16 mouse cellular contexts compared by ENCODE assay signal in the genomic region with DNA sequence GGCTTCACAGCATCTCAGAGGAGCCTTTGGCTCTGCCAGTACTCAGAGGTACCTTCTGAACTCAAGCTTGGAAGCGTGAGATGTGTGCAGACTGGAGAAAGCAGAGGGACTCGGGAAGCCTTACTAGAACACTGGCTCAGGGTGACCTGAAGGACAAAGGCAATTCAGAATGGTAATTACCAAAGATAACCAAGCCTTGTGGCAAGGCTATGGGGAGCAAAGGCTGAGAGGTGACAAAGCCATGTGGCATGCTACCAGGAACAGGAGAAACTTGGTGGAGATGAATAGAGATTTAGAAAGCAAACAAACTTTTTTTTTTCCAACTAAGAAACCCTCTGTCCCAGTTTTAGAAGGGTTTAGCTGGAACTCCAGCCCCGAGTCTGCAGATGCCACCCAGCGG. TPM values are rescaled to one million over a fixed set of nuclear protein-coding genes. Genes with fewer than 3 reads are reported as not detected.
DNase-seq lines count a peak whose midpoint lies in the region; ATAC-seq and TF ChIP-seq lines count a peak whose summit lies in the region.
"Had no signal": no experiment of that assay in that cellular context is flagged by ENCODE, and none has a peak within 500 bp of the region (broad histone marks: within the 10 kb centered on the region; RNA-seq: fewer than 3 reads in every experiment).

No protein-coding gene starts in this region.

- no peak for TF ChIP-seq EP300 in lung, postnatal 0 days (IDR thresholded peaks at IDR 0.05)

- H3K27ac ChIP-seq in heart, embryonic 10.5 days, result peak overlapping the region; percentile 62; the same call in 1 of the 2 replicates
- no peak overlapping the region for H3K27ac ChIP-seq in heart, embryonic 12.5 days (ENCODE audit: poor library complexity, severe bottlenecking)
- 0 out of 2 replicates have a peak overlapping the region, but pooled peaks have one; percentile 32 for H3K27ac ChIP-seq in lung, postnatal 0 days (ENCODE audit: low read length)
- H3K27ac ChIP-seq: forebrain, embryonic 13.5 days; limb, embryonic 15.5 days; midbrain, embryonic 10.5 days had no signal

- no peak overlapping the region for H3K4me2 ChIP-seq in heart, embryonic 12.5 days
- H3K4me2 ChIP-seq in lung, postnatal 0 days (replicated peaks; ENCODE audit: low read depth, low read length), result no peak overlapping the region
- H3K4me2 ChIP-seq: forebrain, embryonic 13.5 days; limb, embryonic 15.5 days had no signal

- TF ChIP-seq CTCF in lung, postnatal 0 days (IDR thresholded peaks at IDR 0.05), result no peak

- peak; percentile 44 for DNase-seq in adrenal gland, adult 2 months
- DNase-seq in adrenal gland, postnatal 4 days (ENCODE audit: low spot score in 2 of 2), result no peak
- no peak for DNase-seq in heart, embryonic 10.5 days (ENCODE audit: low spot score)
- no peak for DNase-seq in lung, postnatal 0 days (ENCODE audit: low spot score)
- DNase-seq in lung, postnatal 36 days, result no peak
- no peak for DNase-seq in testis, postnatal 10 days (ENCODE audit: low spot score)
- DNase-seq in retina, embryonic 14.5 days (ENCODE audit: low spot score), result no peak
- DNase-seq: cerebellum, adult 18-20 months; gastrocnemius, postnatal 10 days; heart, postnatal 36 days; kidney, postnatal 4 days had no signal

- no peak overlapping the region for H3K4me3 ChIP-seq in heart, embryonic 10.5 days
- H3K4me3 ChIP-seq in heart, embryonic 12.5 days, result no peak overlapping the region
- H3K4me3 ChIP-seq in lung, postnatal 0 days (ENCODE audit: low read depth, low read length), result no peak overlapping the region
- H3K4me3 ChIP-seq: forebrain, embryonic 13.5 days; limb, embryonic 15.5 days; midbrain, embryonic 10.5 days had no signal

- no peaks in the 10 kb centered on the region for H3K27me3 ChIP-seq in heart, embryonic 10.5 days (ENCODE audit: insufficient read depth, poor library complexity, severe bottlenecking)
- H3K27me3 ChIP-seq in heart, embryonic 12.5 days (replicated peaks), result no peaks in the 10 kb centered on the region
- no peaks in the 10 kb centered on the region for H3K27me3 ChIP-seq in lung, postnatal 0 days (replicated peaks; ENCODE audit: insufficient read depth, low read length)
- H3K27me3 ChIP-seq: forebrain, embryonic 13.5 days; limb, embryonic 15.5 days had no signal

- peaks cover 58% of the 10 kb centered on the region for H3K4me1 ChIP-seq in heart, embryonic 10.5 days
- H3K4me1 ChIP-seq in heart, embryonic 12.5 days (replicated peaks), result peaks cover 70% of the 10 kb centered on the region
- peaks cover 18% of the 10 kb centered on the region; the same call in 1 of the 2 replicates for H3K4me1 ChIP-seq in lung, postnatal 0 days (ENCODE audit: insufficient read depth, low read depth, low read length)

- ATAC-seq in heart, embryonic 12.5 days (ENCODE audit: insufficient number of reproducible peaks, low FRiP score), result no peak
- no peak for ATAC-seq in lung, postnatal 0 days
- ATAC-seq: forebrain, embryonic 13.5 days; inflammation-experienced regulatory T-cells, adult 6 months had no signal

- 65% methylated on average over 4 of the region's 4 CpGs for WGBS in heart, embryonic 10.5 days
- 60% methylated on average over 4 of the region's 4 CpGs for WGBS in heart, embryonic 12.5 days
- WGBS in lung, postnatal 0 days, result 59% methylated on average over 4 of the region's 4 CpGs

- H3K36me3 ChIP-seq in heart, embryonic 10.5 days, result no peaks in the 10 kb centered on the region; the same call in 1 of the 2 replicates
- no peaks in the 10 kb centered on the region for H3K36me3 ChIP-seq in heart, embryonic 12.5 days
- H3K36me3 ChIP-seq in lung, postnatal 0 days (ENCODE audit: insufficient read depth, low read length), result no peaks in the 10 kb centered on the region
- H3K36me3 ChIP-seq: limb, embryonic 15.5 days; midbrain, embryonic 10.5 days had no signal

- no peaks in the 10 kb centered on the region for H3K9me3 ChIP-seq in heart, embryonic 10.5 days
- no peaks in the 10 kb centered on the region for H3K9me3 ChIP-seq in heart, embryonic 12.5 days (replicated peaks)
- no peaks in the 10 kb centered on the region for H3K9me3 ChIP-seq in lung, postnatal 0 days (ENCODE audit: low read length)
- H3K9me3 ChIP-seq: forebrain, embryonic 13.5 days; limb, embryonic 15.5 days; midbrain, embryonic 10.5 days had no signal

- H3K9ac ChIP-seq in heart, embryonic 12.5 days, result no peak overlapping the region
- H3K9ac ChIP-seq in lung, postnatal 0 days (replicated peaks; ENCODE audit: low read depth), result no peak overlapping the region
- H3K9ac ChIP-seq: forebrain, embryonic 13.5 days; limb, embryonic 15.5 days had no signal

RNA-seq across cellular contexts. Expression of a gene that starts 8.5 kb away (rescaled TPM):
- 10 to 100 TPM; 18.6 to 45.7 TPM for total RNA-seq in adrenal gland, adult 2 months (2021)
- polyA plus RNA-seq in adrenal gland, adult 2 months (2012; rRNA removed), result 22.2 and 31.6 TPM in 2 replicates
- 10 to 100 TPM; 31.1 to 38.5 TPM for total RNA-seq in adrenal gland, postnatal 4 days (2021)
- 16.0 and 18.4 TPM in 2 replicates for polyA plus RNA-seq in heart, embryonic 10.5 days (2016; fragmentation: Nextera tagmentation; extraction: Ambion mirVana)
- polyA plus RNA-seq in heart, embryonic 12.5 days (2016; fragmentation: Nextera tagmentation; extraction: Ambion mirVana), result 20.8 and 20.9 TPM in 2 replicates
- 50.0 and 55.7 TPM in 2 replicates for polyA plus RNA-seq in lung, postnatal 0 days (2015; fragmentation: Nextera tagmentation; extraction: Ambion mirVana)
